Mouse (Mus musculus) 3134 (cell line): ENCODE results near the gene Ogfod3.

Experiments
- DNase-seq: peaks from one replicate; pipeline ENCODE4 v3.0.0-alpha.2; 2011; ENCODE audit warnings: low spot score; ENCODE audit not compliant: insufficient read length; ENCODE audit errors: extremely low read depth

Ogfod3 gene

DNA sequence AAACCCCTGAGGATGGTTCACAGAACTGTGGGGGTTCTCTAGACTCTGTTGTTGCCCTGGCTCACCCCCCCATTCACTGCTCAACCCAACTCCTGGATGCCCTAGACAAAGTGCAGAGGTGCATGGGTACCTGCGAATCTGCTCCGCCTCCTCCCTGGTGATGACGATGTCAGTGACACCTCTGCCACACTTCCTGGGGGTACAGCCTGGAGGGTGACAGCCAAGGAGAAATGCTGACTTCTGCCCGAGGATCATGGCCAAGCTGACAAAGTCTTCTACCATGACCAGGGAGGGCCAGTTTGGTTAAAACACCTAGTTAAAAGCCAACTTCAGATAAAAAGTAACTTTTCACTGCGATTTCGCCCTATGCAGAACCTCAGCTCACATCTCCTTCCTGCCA is 3.7 kb downstream of the Ogfod3 start:
- DNase-seq, result no peak

DNA sequence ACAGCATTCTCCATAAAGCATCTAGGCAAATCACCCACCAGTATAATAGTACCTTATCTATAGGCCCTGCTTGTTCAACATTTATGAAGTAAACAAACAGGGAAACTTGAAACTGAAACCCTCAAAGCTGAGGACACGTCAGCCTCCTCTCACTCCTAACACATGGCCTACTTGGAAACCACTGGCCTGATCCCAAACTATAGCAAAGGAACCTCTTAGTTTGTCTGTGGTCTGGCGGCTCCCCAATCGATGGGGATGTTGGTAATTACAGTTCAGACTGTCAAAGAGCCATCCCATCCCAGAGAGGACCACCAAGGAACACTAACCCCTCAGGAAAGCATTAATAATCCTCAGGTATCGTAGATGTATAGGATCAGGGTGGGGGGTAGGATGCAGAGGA is 4.7 kb downstream of the Ogfod3 start:
- DNase-seq, result no peak

DNA sequence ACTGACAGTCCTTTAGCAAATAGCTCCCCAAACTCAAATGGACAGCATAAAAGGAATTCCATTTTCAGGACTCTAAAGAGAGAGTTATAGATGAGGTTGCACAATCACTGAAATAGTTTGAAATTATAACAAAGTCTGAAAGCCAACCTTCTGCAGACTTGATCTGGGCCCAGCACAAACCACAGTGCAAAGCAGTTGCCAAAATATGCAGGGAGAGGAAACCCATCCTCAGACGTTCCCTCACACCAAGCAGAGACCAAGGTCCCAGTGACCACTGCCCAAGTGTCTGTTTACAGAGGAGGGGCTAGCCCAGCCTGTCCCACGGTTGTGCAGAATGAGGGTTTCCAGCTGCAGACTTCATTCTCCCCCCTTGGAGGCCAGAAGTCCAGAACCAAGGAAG is 5.9 kb downstream of the Ogfod3 start:
- peak; percentile 24 for DNase-seq

DNA sequence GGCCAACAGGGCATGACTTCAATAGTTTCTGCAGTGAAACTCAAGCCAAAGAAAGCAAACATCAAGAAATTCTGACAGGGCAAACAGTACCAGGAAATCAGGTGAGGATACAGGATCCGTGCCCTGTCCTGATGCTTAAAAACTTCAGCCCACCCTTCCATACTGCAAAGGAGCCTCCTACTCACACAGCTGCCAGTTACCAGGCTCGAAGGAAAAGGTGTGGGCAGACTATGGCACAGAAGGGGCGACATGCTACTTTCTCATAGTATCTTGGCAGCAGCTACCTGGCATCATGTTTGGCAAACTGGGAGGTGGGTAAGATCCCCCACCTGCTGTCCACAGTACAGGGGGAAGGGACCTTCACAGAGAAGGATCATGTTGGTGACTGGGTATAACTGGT is 11.1 kb downstream of the Ogfod3 start:
- no peak for DNase-seq

DNA sequence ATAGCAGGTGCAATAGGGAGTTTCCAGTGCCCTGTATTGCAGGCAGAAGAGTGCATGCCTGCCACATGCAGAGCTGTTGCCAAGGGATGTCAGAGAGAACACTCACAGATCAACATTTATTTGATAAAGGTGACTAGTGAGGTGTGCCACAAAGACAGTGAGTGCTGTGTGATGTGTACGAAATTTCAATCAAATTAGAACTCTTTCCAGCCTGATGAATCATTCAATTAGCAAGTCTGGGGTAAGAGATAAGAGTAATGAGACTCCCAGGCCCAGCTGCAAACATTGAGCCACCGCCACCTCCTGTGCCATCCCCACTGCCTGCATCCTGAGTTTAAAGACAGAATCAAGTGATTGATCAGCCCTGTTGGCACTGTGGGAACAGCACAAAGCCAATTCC is 11.8 kb downstream of the Ogfod3 start:
- DNase-seq, result no peak

DNA sequence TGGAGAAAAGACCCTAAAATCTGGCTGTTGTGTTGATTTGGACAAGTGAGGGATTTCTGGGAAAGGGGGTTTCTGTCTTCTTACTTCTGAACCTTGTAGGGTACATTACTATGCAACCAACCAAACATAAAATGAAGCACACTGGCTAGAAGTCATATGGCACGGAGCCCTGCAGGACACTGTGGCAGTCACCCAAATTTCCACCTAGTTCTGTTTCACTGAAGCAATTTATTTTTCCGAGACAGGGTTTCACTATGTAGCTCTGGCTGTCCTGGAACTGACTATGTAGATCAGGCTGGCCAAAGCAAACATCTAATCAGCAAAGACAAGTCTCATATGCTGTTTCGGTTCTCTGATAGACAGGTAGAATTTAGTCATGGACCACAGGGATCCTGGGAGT is 14.8 kb downstream of the Ogfod3 start:
- no peak for DNase-seq

DNA sequence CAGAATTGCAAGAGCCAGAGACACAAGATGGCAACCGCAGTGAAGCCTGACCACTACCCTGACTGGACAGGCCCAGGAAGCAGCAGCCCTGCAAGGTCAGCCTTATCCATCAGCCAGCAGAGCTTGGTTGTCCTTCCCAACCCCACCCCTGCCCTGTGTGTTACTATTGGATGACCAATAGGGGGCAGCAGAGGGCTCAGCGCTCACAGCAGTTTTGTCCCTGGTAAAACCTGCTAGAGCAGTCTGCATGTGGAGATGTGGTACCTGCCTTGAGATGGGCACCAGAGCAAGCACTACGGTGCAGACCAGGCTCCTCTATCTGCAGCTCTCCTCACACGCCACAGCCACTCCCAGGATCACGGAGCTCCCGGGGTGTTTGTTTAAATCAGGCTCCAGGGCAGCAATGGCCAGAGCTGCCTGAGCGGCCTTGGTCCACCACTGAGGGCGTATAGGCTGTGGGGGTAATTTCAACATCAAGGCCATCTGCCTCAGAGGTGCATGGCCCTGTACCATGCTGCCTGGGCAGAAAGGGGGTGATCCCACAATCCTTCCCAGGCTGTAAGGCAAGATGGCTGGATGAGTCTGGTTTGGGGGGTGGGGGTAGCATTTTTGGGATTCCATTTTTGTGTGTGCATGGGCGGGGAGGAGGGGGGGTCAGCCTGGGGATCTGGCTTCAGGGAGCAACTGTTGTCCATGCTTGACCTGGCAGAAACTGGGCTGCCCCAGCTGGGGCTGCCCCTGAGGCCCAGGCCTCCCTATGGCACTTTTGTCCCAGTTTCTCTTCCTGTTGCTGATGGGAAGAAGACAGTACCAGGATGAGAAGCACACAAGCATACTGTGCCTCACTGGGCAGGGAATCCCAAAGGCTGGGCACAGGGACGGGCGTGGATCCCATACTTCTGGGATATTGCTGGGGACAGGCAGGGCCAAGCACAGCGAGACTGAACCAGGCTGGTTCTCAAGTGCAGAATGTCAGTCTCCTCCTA is 27.9 kb downstream of the Ogfod3 start:
- peak; percentile 46 for DNase-seq

DNA sequence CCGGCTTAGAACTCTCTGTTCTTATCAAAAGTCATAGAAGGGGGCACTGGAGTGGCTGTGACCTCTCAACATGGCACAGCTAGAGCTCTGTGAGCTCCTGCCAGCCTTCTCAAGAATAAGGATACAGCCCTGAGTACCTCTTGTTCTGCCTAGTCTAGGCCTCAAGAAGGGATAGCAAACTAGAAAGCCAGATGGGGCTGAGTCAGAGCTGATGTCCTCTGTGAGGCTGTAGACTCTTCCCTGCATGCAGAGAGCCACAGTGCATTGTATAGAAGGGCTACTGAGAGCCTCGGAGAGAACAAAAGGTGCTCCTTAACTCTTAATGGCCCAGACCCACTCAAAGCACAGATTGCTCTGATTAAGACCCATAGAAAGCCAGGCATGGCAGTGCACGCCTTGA is 30.3 kb downstream of the Ogfod3 start:
- no peak for DNase-seq

DNA sequence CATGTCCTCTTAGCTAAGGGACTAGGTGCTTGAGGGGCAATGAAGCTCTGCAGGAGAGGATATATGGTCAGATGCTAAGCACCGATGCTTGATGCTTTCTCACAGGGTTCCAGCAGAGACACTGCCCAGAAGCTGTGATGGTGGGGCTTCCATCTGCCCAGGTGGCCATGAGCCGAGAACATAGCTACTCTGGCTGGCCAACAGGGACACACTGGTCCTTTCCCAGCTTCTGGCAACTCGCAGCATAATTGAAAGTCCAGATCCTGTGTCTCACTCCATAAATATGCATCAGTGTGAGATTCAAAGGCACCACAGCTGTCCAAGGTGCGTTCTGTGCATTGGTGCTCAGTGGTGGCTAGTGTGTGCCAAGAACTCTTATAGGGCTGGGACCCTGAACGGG is 31.3 kb downstream of the Ogfod3 start:
- DNase-seq, result no peak

DNA sequence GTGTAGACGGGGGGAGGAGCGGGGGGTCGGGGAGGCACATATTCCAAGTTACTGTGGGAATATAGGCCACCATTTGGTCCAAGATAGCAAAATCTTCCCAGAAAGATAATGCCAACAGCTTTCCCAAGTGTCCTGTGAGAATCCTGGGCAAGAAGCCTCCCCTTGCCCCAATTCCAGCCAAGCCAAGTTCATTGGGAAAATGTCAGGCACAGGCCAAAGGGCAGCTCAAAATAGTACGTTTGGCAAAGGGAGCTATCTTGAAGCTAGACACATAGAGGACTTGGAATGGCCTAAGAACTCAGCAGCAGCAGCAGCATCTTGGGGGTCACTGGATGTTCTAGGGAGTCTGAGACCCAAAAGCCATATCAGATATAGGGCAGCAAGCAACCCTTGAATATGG is 40.8 kb downstream of the Ogfod3 start:
- DNase-seq, result no peak

DNA sequence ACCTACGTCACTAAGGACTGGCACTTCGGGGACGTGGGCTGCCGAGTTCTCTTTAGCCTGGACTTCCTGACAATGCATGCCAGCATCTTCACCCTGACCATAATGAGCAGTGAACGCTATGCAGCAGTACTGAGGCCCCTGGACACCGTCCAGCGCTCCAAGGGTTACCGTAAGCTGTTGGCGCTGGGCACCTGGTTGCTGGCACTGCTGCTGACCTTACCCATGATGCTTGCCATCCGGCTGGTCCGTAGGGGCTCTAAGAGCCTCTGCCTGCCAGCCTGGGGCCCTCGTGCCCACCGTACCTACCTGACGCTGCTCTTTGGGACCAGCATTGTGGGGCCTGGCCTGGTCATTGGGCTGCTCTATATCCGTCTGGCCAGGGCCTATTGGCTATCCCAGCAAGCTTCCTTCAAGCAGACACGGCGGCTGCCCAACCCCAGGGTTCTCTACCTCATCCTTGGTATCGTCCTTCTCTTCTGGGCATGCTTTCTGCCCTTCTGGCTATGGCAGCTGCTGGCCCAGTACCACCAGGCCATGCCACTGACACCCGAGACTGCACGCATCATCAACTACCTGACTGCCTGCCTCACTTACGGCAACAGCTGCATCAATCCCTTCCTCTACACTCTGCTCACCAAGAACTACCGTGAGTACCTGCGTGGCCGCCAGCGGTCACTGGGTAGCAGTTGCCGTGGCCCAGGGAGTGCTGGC is 43.7 kb downstream of the Ogfod3 start:
- no peak for DNase-seq

DNA sequence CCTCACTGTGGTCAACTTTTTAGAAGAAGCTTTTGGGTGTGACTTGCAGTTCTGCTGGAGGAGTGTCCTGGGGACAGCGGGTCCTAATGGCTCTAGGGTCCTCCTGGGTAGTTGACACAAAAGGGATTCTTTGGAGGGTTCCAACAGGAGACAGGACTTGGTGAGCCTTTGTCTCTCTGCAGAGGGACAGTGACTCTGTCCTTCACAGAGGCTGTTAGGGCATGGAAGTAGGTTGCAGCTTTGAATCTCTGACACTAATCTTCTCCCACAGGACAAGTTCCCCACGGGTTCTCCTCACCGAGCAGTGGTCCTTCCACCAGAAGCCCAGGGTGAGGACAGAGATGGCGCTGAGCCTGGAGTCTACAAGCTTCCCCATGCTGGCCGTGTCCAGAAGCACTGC is 44.5 kb downstream of the Ogfod3 start, which contains the start of gene Uts2r:
Uts2r (plus strand) TSS at position 301 of the 400 bp plus-strand sequence.
- DNase-seq, result no peak

DNA sequence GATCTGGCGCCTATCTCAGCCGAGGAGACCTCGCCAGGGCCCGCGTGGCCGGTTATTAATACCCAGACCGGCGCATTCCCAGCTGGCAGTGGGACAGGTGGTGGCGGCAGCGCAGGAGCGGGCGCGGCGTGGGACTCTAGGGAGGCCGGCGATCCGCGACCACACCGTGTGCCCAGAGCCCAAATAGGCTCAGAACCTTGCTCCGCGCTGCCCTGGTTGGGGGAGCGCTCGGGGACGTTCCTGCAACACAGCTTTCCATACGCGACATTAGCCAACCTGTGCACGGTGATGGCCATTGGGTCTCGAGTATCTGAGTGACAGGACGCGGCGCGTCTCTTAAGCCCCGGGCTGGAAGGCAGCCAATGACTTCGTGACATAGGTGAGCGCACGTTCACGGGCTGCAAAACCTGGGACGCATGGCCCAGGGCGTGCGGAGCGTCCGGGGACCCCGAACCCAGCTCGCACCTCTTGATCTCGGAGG is 48.1 kb downstream of the Ogfod3 start:
- no peak for DNase-seq

DNA sequence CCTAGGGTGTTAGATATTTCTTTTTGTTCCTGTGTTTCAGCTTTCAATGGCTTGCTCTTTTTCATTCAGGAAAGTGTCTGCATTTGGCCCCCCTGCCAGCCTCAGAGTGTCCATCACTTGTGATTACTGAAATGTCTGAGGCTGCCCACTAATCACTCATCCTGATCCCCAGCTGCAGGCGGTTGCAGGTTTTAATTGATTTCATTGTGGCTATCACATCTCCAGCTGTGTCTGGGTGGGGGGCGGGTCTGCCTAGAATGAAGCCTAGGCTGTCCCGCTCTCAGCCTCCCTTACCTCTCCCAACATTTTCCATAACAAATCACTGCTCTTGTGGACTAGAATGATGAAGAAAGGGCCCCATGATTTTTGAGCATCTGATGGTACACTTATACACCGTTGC is 50.3 kb downstream of the Ogfod3 start:
- no peak for DNase-seq

DNA sequence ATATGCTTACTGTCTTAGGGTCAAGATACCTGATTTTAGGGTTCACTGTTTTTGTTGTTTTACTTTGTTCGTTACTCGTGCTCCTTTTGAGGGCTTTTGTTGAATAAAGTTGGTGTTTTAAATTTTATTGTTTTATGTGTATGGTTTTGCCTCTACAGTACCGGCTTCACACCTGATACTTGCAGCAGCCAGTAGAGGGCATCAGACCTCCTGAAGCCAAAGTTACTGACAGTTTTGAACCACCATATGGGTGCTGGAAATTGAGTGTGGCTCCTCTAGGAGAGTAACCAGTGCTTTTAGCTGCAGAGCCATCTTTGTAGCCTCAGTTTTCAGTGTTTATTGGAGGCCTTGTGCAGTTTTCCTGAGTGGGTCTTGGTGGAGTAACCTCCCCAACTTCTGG is 56.3 kb downstream of the Ogfod3 start:
- no peak for DNase-seq

DNA sequence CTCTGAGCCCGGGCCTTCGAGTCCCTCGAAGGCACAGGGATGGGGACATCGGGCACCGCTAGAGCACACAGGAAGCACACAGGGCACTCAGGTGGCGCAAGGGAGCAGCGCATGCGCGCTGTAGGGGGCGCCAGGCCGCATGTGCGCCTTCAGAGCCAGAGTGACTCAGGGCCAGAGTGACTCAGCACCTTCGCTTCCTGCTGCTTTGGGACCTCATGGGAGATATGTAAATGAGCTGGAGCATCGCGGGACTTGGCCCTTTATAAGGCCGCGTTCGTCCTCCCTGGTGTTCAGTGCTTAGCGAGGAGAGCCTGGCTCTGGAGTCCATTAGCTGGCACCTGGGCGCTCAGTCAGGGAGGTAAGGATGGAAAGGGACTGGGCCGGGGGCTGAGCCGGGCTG is 58.6 kb downstream of the Ogfod3 start, which contains the start of gene Tex19.1:
Tex19.1 (plus strand) TSS at position 279 of the 400 bp plus-strand sequence.
- DNase-seq, result no peak

DNA sequence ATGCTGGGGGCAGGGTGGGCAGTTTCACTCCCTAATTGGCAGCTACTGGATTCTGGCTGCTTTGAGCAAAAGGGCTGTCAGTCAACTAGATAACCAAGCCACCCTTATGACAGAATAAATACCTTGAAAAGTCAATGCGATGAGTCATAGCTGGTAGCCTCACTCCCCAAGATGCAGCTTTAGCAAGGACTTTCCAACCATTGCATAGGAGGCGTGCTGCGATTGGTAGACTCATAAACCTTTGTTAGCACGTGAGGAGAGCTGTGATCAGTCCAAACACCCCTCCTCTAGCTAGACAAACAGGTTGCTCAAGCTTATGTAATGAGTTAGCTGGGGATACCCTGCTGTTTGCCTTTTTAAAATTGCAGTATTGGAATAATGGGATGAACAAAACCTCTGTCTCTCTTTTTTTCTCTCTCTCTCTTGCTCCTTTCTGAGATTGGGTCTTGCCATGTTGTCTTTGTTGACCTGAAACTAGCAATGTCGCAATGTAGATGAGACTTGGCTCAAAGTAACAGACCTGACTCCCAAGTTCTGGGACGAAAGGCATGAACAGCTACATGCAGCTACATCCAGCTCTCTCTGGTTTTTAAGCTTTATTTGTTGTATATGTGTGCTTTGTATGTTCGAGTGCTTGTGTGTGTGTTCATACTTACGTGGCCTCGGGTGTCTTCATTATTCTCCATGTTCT is 61.0 kb downstream of the Ogfod3 start:
- DNase-seq, result no peak

DNA sequence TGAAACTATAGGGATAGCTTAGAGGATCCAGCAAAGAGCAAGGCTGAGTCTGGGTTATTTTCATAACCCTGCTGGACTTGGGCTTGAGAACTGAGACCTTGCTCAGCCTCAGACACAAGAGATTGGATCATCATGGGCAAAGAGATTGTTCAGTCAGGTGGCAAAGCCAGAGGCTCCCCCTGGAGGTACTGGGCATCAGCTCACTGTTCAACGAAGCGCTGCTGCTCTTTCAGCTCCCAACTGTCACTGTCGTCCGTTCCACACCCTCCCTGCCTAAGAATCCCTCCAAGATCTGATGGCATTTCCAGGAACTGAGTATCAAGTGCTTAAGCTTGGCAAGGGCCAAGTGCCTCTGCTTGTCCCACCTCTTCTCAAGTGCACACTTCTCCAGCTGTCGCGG is 65.8 kb downstream of the Ogfod3 start:
- no peak for DNase-seq

DNA sequence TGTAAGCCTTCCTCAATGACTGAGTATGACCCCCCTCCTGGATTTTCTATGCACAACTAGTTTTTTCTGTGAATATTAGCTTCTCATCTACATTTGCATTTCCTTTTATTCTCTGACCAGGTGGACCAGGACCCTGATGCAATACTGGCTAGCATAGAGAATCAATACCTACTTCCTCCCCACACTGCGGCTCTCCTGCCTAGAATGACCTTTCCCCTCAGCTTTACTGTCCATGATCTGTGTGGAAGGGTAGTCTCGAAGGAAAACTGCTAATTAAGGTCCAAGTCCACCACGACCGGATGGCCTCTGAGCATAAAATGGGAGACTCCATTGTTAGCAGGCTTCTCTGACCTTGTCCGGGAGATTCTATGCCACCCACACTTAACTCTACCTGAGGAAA is 66.8 kb downstream of the Ogfod3 start:
- DNase-seq, result no peak

DNA sequence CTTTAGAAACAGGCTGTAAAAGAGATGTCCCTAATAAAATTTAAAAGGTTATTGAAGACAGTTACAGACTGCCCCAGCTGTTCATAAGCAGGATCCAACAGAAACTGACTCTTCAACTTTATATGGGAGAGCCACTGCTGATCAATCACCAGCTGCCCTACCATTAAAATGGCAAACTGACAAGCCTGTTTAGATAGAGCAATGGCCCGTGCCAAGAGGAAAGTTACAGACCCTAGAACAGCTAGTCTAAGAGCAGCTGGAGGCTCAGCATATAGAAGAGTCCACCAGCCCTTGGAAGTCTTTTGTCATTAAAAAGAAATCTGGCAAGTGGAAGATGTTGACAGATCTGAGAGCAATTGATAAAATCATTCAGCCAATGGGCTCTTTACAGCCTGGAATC is 69.9 kb downstream of the Ogfod3 start:
- DNase-seq, result no peak

DNA sequence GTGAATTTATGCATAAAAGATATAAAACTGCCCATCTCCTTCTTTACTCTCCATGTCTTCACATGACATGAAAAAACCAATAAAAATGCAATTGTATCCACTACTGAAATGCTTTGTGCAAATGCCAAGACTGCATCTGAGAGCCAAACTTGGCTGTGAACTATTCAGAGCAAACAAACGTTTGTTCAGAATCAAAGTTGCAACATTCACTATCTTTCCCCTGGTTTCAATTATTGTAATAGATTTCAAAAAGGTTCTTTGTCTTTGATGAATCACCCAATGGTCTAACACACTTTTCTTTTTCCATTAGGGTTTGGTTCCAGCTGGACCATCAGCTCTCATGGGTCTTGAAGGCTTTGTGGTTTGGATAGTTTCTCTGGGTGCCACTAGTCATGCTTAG is 74.9 kb downstream of the Ogfod3 start:
- DNase-seq, result peak; percentile 67
